Mouse (Mus musculus): Measurements from ENCODE around the gene Hnrnpl. TPM values are rescaled to one million over a fixed set of nuclear protein-coding genes. Genes with fewer than 3 reads are reported as not detected.
A peak's percentile ranks its signal among the peaks of the same experiment; 100 is the strongest.

Gene Hnrnpl
- polyA plus RNA-seq, 1 experiment = 179 TPM

GRCm38 (mm10) chr7:28770309-28770708 lies 38.0 kb upstream of the Hnrnpl start:
- TF ChIP-seq POLR2A (IDR thresholded peaks at IDR 0.05; ENCODE audit: insufficient read depth, low read depth, low read length) (no peak), CTCF (IDR thresholded peaks at IDR 0.05; ENCODE audit: insufficient read depth, low read depth, low read length) (no peak)
- Histone ChIP-seq H3K4me1 (ENCODE audit: control insufficient read depth, insufficient read depth, low read length) (peaks cover 11% of the 10 kb centered on the region), H3K4me3 (ENCODE audit: insufficient read depth, low read depth, low read length) (no peak overlapping the region), H3K27ac (ENCODE audit: insufficient read depth, low read depth, low read length) (no peak overlapping the region)
- WGBS = 94% methylated on average over 3 of the region's 3 CpGs

- 74% methylated on average over 11 of the region's 11 CpGs for WGBS
- Histone ChIP-seq H3K4me3 (ENCODE audit: insufficient read depth, low read depth, low read length) (no peak overlapping the region), H3K4me1 (ENCODE audit: control insufficient read depth, insufficient read depth, low read length) (peaks cover 13% of the 10 kb centered on the region), H3K27ac (ENCODE audit: insufficient read depth, low read depth, low read length) (no peak overlapping the region)
- no peak for TF ChIP-seq POLR2A (IDR thresholded peaks at IDR 0.05; ENCODE audit: insufficient read depth, low read depth, low read length)
- no peak for TF ChIP-seq CTCF (IDR thresholded peaks at IDR 0.05; ENCODE audit: insufficient read depth, low read depth, low read length)
Observed at GRCm38 (mm10) chr7:28771867-28772266, 36.5 kb upstream of the Hnrnpl start.

- WGBS = 84% methylated on average over 3 of the region's 3 CpGs
- Histone ChIP-seq H3K27ac (ENCODE audit: insufficient read depth, low read depth, low read length) (no peak overlapping the region), H3K4me1 (ENCODE audit: control insufficient read depth, insufficient read depth, low read length) (peaks cover 6% of the 10 kb centered on the region; the same call in 1 of the 2 replicates), H3K4me3 (ENCODE audit: insufficient read depth, low read depth, low read length) (no peak overlapping the region)
- TF ChIP-seq POLR2A (IDR thresholded peaks at IDR 0.05; ENCODE audit: insufficient read depth, low read depth, low read length) (no peak), CTCF (IDR thresholded peaks at IDR 0.05; ENCODE audit: insufficient read depth, low read depth, low read length) (no peak)
Observed at GRCm38 (mm10) chr7:28773163-28773562, 35.2 kb upstream of the Hnrnpl start.

GRCm38 (mm10) chr7:28774164-28774563 lies 34.2 kb upstream of the Hnrnpl start:
- 49% methylated on average over 12 of the region's 12 CpGs for WGBS
- no peak for TF ChIP-seq POLR2A (IDR thresholded peaks at IDR 0.05; ENCODE audit: insufficient read depth, low read depth, low read length)
- no peak for TF ChIP-seq CTCF (IDR thresholded peaks at IDR 0.05; ENCODE audit: insufficient read depth, low read depth, low read length)
- H3K4me1 ChIP-seq (ENCODE audit: control insufficient read depth, insufficient read depth, low read length) = peaks cover 6% of the 10 kb centered on the region; the same call in 1 of the 2 replicates
- no peak overlapping the region for H3K4me3 ChIP-seq (ENCODE audit: insufficient read depth, low read depth, low read length)
- no peak overlapping the region for H3K27ac ChIP-seq (ENCODE audit: insufficient read depth, low read depth, low read length)

- TF ChIP-seq POLR2A (IDR thresholded peaks at IDR 0.05; ENCODE audit: insufficient read depth, low read depth, low read length) (no peak), CTCF (IDR thresholded peaks at IDR 0.05; ENCODE audit: insufficient read depth, low read depth, low read length) (no peak)
- 69% methylated on average over 7 of the region's 7 CpGs for WGBS
- no peak overlapping the region for H3K27ac ChIP-seq (ENCODE audit: insufficient read depth, low read depth, low read length)
- peaks cover 6% of the 10 kb centered on the region for H3K4me1 ChIP-seq (ENCODE audit: control insufficient read depth, insufficient read depth, low read length)
- H3K4me3 ChIP-seq (ENCODE audit: insufficient read depth, low read depth, low read length) = no peak overlapping the region
Observed at GRCm38 (mm10) chr7:28775129-28775528, 33.2 kb upstream of the Hnrnpl start.

GRCm38 (mm10) chr7:28778825-28779224 lies 29.5 kb upstream of the Hnrnpl start:
- Histone ChIP-seq H3K4me3 (ENCODE audit: insufficient read depth, low read depth, low read length) (no peak overlapping the region), H3K27ac (ENCODE audit: insufficient read depth, low read depth, low read length) (no peak overlapping the region), H3K4me1 (ENCODE audit: control insufficient read depth, insufficient read depth, low read length) (peaks cover 23% of the 10 kb centered on the region)
- WGBS = 89% methylated on average over 9 of the region's 9 CpGs
- TF ChIP-seq CTCF (IDR thresholded peaks at IDR 0.05; ENCODE audit: insufficient read depth, low read depth, low read length) = no peak

- Histone ChIP-seq H3K27ac (ENCODE audit: insufficient read depth, low read depth, low read length) (peak overlapping the region; percentile 17; the same call in 1 of the 2 replicates), H3K4me1 (ENCODE audit: control insufficient read depth, insufficient read depth, low read length) (peaks cover 27% of the 10 kb centered on the region), H3K4me3 (ENCODE audit: insufficient read depth, low read depth, low read length) (no peak overlapping the region)
- TF ChIP-seq CTCF (IDR thresholded peaks at IDR 0.05; ENCODE audit: insufficient read depth, low read depth, low read length) (peak; percentile 50), POLR2A (IDR thresholded peaks at IDR 0.05; ENCODE audit: insufficient read depth, low read depth, low read length) (no peak)
- WGBS = 41% methylated on average over 6 of the region's 6 CpGs
Observed at GRCm38 (mm10) chr7:28780067-28780658, 28.2 kb upstream of the Hnrnpl start.

GRCm38 (mm10) chr7:28780857-28781256 lies 27.5 kb upstream of the Hnrnpl start:
- Histone ChIP-seq H3K4me3 (ENCODE audit: insufficient read depth, low read depth, low read length) (no peak overlapping the region), H3K27ac (ENCODE audit: insufficient read depth, low read depth, low read length) (peak overlapping the region; percentile 12; the same call in 1 of the 2 replicates), H3K4me1 (ENCODE audit: control insufficient read depth, insufficient read depth, low read length) (peaks cover 23% of the 10 kb centered on the region)
- 40% methylated on average over 7 of the region's 7 CpGs for WGBS
- TF ChIP-seq CTCF (IDR thresholded peaks at IDR 0.05; ENCODE audit: insufficient read depth, low read depth, low read length) = no peak
- TF ChIP-seq POLR2A (IDR thresholded peaks at IDR 0.05; ENCODE audit: insufficient read depth, low read depth, low read length) = no peak

GRCm38 (mm10) chr7:28781261-28781663 lies 27.1 kb upstream of the Hnrnpl start:
- Histone ChIP-seq H3K27ac (ENCODE audit: insufficient read depth, low read depth, low read length) (peak overlapping the region; percentile 12; the same call in 1 of the 2 replicates), H3K4me1 (ENCODE audit: control insufficient read depth, insufficient read depth, low read length) (peaks cover 23% of the 10 kb centered on the region), H3K4me3 (ENCODE audit: insufficient read depth, low read depth, low read length) (no peak overlapping the region)
- WGBS = 75% methylated on average over 8 of the region's 8 CpGs
- TF ChIP-seq CTCF (IDR thresholded peaks at IDR 0.05; ENCODE audit: insufficient read depth, low read depth, low read length) (no peak), POLR2A (IDR thresholded peaks at IDR 0.05; ENCODE audit: insufficient read depth, low read depth, low read length) (no peak)
